Mouse (Mus musculus) limb, embryonic 12.5 days (tissue): ENCODE data around the gene Pip4k2a. TPM values are rescaled to one million over a fixed set of nuclear protein-coding genes. Genes with fewer than 3 reads are reported as not detected.

Source experiments
- ATAC-seq: fragments of 200-750 bp; cut with Nextera tagmentation; 2 replicates; pipeline ENCODE4 v1.8.0; 2017; ENCODE audit warnings: low read depth, moderate TSS enrichment; ENCODE audit not compliant: insufficient number of reproducible peaks, insufficient read depth, low FRiP score, low TSS enrichment
- H3K27ac ChIP-seq: fragments of 300-500 bp; sonication (generic); 2 replicates; pipeline ENCODE4 v1.5.1; 2016; ENCODE audit warnings: mild to moderate bottlenecking, moderate library complexity
- H3K27me3 ChIP-seq: fragments of 300-500 bp; sonication (generic); 2 replicates; pipeline ENCODE4 v1.6.1; 2016; ENCODE audit warnings: mild to moderate bottlenecking, moderate library complexity
- H3K36me3 ChIP-seq: fragments of 300-500 bp; sonication (generic); 2 replicates; pipeline ENCODE4 v1.6.1; 2016; ENCODE audit warnings: mild to moderate bottlenecking, moderate library complexity
- H3K4me1 ChIP-seq: fragments of 300-500 bp; sonication (generic); replicated peaks from 2 replicates; pipeline ENCODE4 v1.6.1; 2016
- H3K4me2 ChIP-seq: fragments of 300-500 bp; sonication (generic); 2 replicates; pipeline ENCODE4 v1.6.1; 2016; ENCODE audit warnings: mild to moderate bottlenecking, moderate library complexity
- H3K4me3 ChIP-seq: fragments of 300-500 bp; sonication (generic); replicated peaks from 2 replicates; pipeline ENCODE4 v1.5.1; 2016; ENCODE audit warnings: mild to moderate bottlenecking
- H3K9ac ChIP-seq: fragments of 300-500 bp; sonication (generic); replicated peaks from 2 replicates; pipeline ENCODE4 v1.6.1; 2016; ENCODE audit warnings: mild to moderate bottlenecking, moderate library complexity
- H3K9me3 ChIP-seq: fragments of 300-500 bp; sonication (generic); 2 replicates; pipeline ENCODE4 v1.6.1; 2016; ENCODE audit warnings: mild to moderate bottlenecking, moderate library complexity
- WGBS: fragments of 180-500 bp; shearing (Covaris S2); methylation state at CpG from one replicate; pipeline ENCODE4 v1.1.7; 2016; 5-methylcytosine and 5-hydroxymethylcytosine counted together
- polyA plus RNA-seq: library from polyadenylated mRNA; unstranded; fragments of >200 nt; fragmentation: Nextera tagmentation; extraction: Ambion mirVana; gene quantifications from 2 replicates; pipeline ENCODE4 v1.2.1, GENCODE M21; 2016

Gene Pip4k2a
- polyA plus RNA-seq, 1 experiment from 2014 or later, result 9.9 TPM

- H3K36me3 ChIP-seq, result 0 out of 2 replicates have a peak, but pooled peaks cover under 1% of the 10 kb centered on the region
- H3K27me3 ChIP-seq, result peaks cover 6% of the 10 kb centered on the region; the same call in 1 of the 2 replicates
- no peak overlapping the region for H3K9ac ChIP-seq
- H3K4me3 ChIP-seq, result no peak overlapping the region
- WGBS, result 90% methylated on average over 3 of the region's 3 CpGs
- H3K27ac ChIP-seq, result no peak overlapping the region
- H3K4me2 ChIP-seq, result no peak overlapping the region
- ATAC-seq, result no peak
- peaks cover 14% of the 10 kb centered on the region for H3K4me1 ChIP-seq
- no peaks in the 10 kb centered on the region for H3K9me3 ChIP-seq
Observed at GRCm38 (mm10) chr2:18857952-18858351, 140.0 kb downstream of the Pip4k2a start.

DNA sequence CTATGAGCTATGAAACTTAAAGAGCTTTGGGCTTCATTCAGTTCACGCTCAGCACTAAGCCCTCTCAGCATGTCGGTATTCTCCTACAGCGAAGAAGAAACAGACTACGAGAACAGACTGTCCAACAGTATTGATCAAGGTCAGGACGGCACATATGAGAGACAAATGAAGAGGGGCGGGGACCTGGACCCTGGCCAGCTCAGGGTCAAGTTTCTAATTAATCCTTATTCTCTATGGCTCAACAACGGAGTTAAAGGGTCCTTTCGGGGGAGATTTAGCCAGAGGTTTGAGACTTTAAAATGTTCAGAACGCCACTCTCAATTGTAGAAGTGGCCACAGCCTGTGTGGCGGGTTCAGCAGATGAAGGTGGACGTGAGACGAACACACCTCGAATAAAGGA, 141.5 kb downstream of the Pip4k2a start:
- no peak for ATAC-seq
- Histone ChIP-seq H3K27ac (no peak overlapping the region), H3K9ac (no peak overlapping the region), H3K4me1 (peaks cover 14% of the 10 kb centered on the region), H3K36me3 (no peaks in the 10 kb centered on the region; the same call in 1 of the 2 replicates), H3K27me3 (peaks cover 6% of the 10 kb centered on the region; the same call in 1 of the 2 replicates), H3K4me2 (no peak overlapping the region), H3K4me3 (no peak overlapping the region), H3K9me3 (no peaks in the 10 kb centered on the region)
- WGBS, result 66% methylated on average over 13 of the region's 13 CpGs

DNA sequence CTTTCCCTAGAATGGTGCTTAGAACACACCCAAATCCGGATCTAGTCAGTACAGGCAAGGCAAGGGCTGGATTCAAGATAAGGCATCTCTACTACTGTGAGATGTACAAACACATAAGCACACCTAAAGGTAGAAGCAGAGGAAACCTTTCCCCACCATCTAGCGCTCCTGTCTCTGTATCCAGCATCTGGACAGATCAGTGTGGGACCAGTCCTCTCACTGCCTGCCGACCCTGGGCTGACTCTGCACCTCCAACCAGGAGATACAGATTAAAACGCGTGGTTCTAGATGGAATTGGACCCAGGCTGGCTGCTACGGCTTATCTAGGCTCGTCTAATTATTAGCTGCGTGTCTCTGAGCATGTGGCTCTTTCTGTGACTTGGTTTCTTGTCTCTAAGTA, 142.7 kb downstream of the Pip4k2a start:
- Histone ChIP-seq H3K4me1 (peaks cover 7% of the 10 kb centered on the region), H3K4me3 (no peak overlapping the region), H3K9me3 (no peaks in the 10 kb centered on the region), H3K36me3 (no peaks in the 10 kb centered on the region; the same call in 1 of the 2 replicates), H3K27me3 (peaks cover 6% of the 10 kb centered on the region; the same call in 1 of the 2 replicates), H3K4me2 (no peak overlapping the region), H3K9ac (no peak overlapping the region), H3K27ac (no peak overlapping the region)
- no peak for ATAC-seq
- 64% methylated on average over 8 of the region's 8 CpGs for WGBS

GRCm38 (mm10) chr2:18853345-18853744, 144.6 kb downstream of the Pip4k2a start:
- 79% methylated on average over 5 of the region's 5 CpGs for WGBS
- Histone ChIP-seq H3K9me3 (no peaks in the 10 kb centered on the region), H3K27me3 (0 out of 2 replicates have a peak, but pooled peaks cover 4% of the 10 kb centered on the region), H3K4me1 (peaks cover 7% of the 10 kb centered on the region), H3K4me2 (no peak overlapping the region), H3K27ac (no peak overlapping the region), H3K4me3 (no peak overlapping the region), H3K9ac (no peak overlapping the region), H3K36me3 (no peaks in the 10 kb centered on the region; the same call in 1 of the 2 replicates)
- no peak for ATAC-seq

- no peak for ATAC-seq
- no peaks in the 10 kb centered on the region for H3K9me3 ChIP-seq
- no peak overlapping the region for H3K4me3 ChIP-seq
- H3K4me2 ChIP-seq, result no peak overlapping the region
- 52% methylated on average over 8 of the region's 8 CpGs for WGBS
- H3K4me1 ChIP-seq, result no peaks in the 10 kb centered on the region
- no peak overlapping the region for H3K9ac ChIP-seq
- peaks cover 5% of the 10 kb centered on the region; the same call in 1 of the 2 replicates for H3K36me3 ChIP-seq
- H3K27ac ChIP-seq, result no peak overlapping the region
- 0 out of 2 replicates have a peak, but pooled peaks cover 4% of the 10 kb centered on the region for H3K27me3 ChIP-seq
Observed at GRCm38 (mm10) chr2:18850657-18851056, 147.3 kb downstream of the Pip4k2a start.

DNA sequence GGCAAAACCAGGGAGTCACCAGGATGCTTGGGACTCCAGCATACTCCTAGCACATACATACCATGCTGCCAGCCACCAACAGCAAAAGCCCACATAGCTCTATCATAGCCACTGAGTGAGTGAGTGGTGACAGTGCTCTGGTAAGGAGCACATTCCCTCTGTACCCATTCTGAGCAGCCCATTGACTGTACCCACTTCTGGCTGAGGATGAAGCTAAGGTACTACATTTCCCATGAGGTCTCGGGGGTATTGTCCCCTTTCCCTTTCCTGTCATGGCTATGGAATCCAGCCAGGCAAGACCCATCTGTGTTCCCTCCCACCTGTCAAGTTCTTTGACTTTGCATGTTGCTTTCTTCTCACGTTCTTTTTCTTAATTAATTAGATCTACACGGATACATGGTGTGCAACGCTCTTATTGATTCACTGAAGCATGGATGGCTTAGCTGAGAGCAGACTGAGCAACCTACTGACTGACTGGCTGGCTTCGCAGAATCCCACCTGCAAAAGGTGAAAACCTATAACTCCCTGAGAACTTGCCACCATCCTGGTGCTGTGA, 149.8 kb downstream of the Pip4k2a start:
- H3K4me3 ChIP-seq, result no peak overlapping the region
- H3K9ac ChIP-seq, result no peak overlapping the region
- no peaks in the 10 kb centered on the region for H3K27me3 ChIP-seq
- peaks cover 17% of the 10 kb centered on the region for H3K36me3 ChIP-seq
- no peaks in the 10 kb centered on the region for H3K9me3 ChIP-seq
- no peak for ATAC-seq
- 85% methylated on average over 5 of the region's 5 CpGs for WGBS
- no peak overlapping the region for H3K27ac ChIP-seq
- no peak overlapping the region for H3K4me2 ChIP-seq
- no peaks in the 10 kb centered on the region for H3K4me1 ChIP-seq

DNA sequence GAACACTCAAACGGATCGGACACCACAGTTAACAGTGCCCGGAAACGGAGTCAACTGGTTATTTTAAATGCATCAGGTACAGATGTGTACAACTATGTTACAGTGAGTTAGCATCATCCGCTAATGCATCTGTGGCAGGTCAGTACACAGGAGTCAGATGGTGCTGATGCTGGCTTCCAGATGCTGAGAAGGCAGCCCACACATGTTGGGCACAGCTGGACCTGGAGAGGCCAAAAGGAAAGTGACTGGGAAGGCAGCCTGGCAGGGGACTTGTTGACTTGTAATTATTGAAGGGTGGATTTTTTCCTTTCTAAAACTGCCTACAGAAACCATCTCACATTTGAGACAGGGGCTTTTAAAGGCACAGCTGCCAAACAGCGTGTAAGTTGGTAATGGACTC, 155.4 kb downstream of the Pip4k2a start:
- Histone ChIP-seq H3K4me2 (no peak overlapping the region), H3K9me3 (no peaks in the 10 kb centered on the region), H3K9ac (no peak overlapping the region), H3K27ac (no peak overlapping the region), H3K27me3 (no peaks in the 10 kb centered on the region; the same call in 1 of the 2 replicates), H3K4me1 (peaks cover 5% of the 10 kb centered on the region), H3K36me3 (peaks cover 17% of the 10 kb centered on the region), H3K4me3 (no peak overlapping the region)
- 53% methylated on average over 6 of the region's 6 CpGs for WGBS
- no peak for ATAC-seq

GRCm38 (mm10) chr2:18841051-18841450, 156.9 kb downstream of the Pip4k2a start:
- Histone ChIP-seq H3K9ac (no peak overlapping the region), H3K36me3 (peaks cover 14% of the 10 kb centered on the region), H3K9me3 (no peaks in the 10 kb centered on the region), H3K4me1 (peaks cover 5% of the 10 kb centered on the region), H3K27me3 (no peaks in the 10 kb centered on the region; the same call in 1 of the 2 replicates), H3K27ac (no peak overlapping the region), H3K4me2 (no peak overlapping the region), H3K4me3 (no peak overlapping the region)
- 91% methylated on average over 8 of the region's 8 CpGs for WGBS
- no peak for ATAC-seq

DNA sequence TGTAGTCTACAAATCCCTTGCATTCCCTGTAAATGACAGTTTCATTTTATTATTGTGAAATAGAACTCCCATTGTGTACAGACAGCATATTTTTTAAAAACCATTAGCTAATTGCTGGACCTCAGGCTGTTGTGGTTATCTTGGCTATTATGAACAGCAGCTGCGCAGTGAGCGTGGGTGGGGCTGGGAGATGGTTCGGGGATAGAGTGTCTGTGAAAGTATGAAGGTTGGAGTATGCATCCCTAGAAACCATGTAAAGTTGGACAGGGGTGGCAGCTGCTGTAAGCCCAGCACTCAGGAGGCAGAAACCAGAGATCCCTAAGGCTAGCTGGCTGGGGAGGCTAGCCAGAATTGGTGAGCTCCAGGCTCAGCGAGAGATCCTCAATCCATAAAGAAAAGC, 158.4 kb downstream of the Pip4k2a start:
- no peak overlapping the region for H3K4me2 ChIP-seq
- WGBS, result 93% methylated on average over 4 of the region's 4 CpGs

DNA sequence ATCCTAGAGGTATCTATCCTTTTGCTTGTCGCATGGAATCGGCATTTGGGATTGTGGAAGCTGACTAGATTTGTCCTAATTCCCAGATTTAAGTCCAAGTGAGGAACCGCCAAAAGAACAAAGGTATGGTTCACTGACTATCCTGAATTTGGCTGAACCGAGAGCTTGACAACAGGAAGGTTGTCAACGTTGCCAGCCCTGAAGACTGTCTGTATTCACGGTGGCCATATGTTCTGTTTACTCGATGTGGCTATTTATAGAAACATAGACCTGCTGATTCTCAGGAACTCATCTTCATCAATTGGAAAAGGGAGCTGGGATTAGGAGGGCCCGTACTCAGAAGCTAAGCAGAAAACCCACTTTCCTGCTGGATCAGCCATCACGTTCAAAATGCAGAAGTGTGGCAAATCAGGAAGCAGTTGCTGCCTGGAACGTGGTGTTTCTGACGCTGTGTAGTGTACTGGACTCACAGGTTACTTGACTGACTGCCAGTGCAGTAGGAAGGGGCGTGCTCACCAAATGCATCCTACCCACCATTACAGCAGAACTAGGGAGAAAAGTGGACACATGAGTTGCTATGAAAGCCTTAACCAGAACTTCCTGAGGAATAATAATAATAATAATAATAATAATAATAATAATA, 162.5 kb downstream of the Pip4k2a start:
- no peak overlapping the region for H3K9ac ChIP-seq
- no peaks in the 10 kb centered on the region for H3K36me3 ChIP-seq
- H3K4me2 ChIP-seq, result no peak overlapping the region
- H3K9me3 ChIP-seq, result no peaks in the 10 kb centered on the region
- no peaks in the 10 kb centered on the region; the same call in 1 of the 2 replicates for H3K27me3 ChIP-seq
- no peak for ATAC-seq
- no peak overlapping the region for H3K4me3 ChIP-seq
- H3K4me1 ChIP-seq, result no peaks in the 10 kb centered on the region; the same call in 1 of the 2 replicates
- 93% methylated on average over 12 of the region's 12 CpGs for WGBS
- H3K27ac ChIP-seq, result no peak overlapping the region

More for the DNA sequence above, 158.4 kb downstream of the Pip4k2a start:
- Histone ChIP-seq H3K9me3 (no peaks in the 10 kb centered on the region), H3K36me3 (peaks cover 4% of the 10 kb centered on the region; the same call in 1 of the 2 replicates), H3K4me1 (peaks cover 5% of the 10 kb centered on the region), H3K4me3 (no peak overlapping the region), H3K9ac (no peak overlapping the region), H3K27ac (no peak overlapping the region), H3K27me3 (no peaks in the 10 kb centered on the region; the same call in 1 of the 2 replicates)
- no peak for ATAC-seq

GRCm38 (mm10) chr2:18833024-18833590, 164.8 kb downstream of the Pip4k2a start:
- Histone ChIP-seq H3K36me3 (no peaks in the 10 kb centered on the region), H3K27me3 (peaks cover 4% of the 10 kb centered on the region; the same call in 1 of the 2 replicates), H3K9me3 (no peaks in the 10 kb centered on the region), H3K4me3 (no peak overlapping the region), H3K27ac (no peak overlapping the region), H3K9ac (no peak overlapping the region), H3K4me2 (no peak overlapping the region), H3K4me1 (no peaks in the 10 kb centered on the region; the same call in 1 of the 2 replicates)
- WGBS, result 94% methylated on average over 9 of the region's 9 CpGs
- no peak for ATAC-seq
